Mouse (Mus musculus) midbrain, embryonic 13.5 days (tissue): ENCODE data around the gene Ncam2. TPM values are rescaled to one million over a fixed set of nuclear protein-coding genes. Genes with fewer than 3 reads are reported as not detected.
"Not testable (repeated sequence)": the region's sequence is repeated elsewhere in the genome, so short reads cannot be mapped to it uniquely, and the experiment has no call there.

ENCODE experiments used
- ATAC-seq: fragments of 200-750 bp; cut with Nextera tagmentation; 2 replicates; pipeline ENCODE4 v1.8.0; 2017; ENCODE audit warnings: mild to moderate bottlenecking, moderate TSS enrichment, moderate library complexity
- H3K27ac ChIP-seq: fragments of 300-500 bp; sonication (generic); 2 replicates; pipeline ENCODE4 v1.5.1; 2015; ENCODE audit warnings: inconsistent platforms, mild to moderate bottlenecking, moderate library complexity
- H3K27me3 ChIP-seq: fragments of 300-500 bp; sonication (generic); 2 replicates; pipeline ENCODE4 v1.6.1; 2015; ENCODE audit warnings: mild to moderate bottlenecking, inconsistent platforms
- H3K36me3 ChIP-seq: fragments of 300-500 bp; sonication (generic); 2 replicates; pipeline ENCODE4 v1.6.1; 2015; ENCODE audit warnings: mild to moderate bottlenecking, inconsistent platforms
- H3K4me1 ChIP-seq: fragments of 300-500 bp; sonication (generic); replicated peaks from 2 replicates; pipeline ENCODE4 v1.6.1; 2015; ENCODE audit warnings: inconsistent platforms
- H3K4me2 ChIP-seq: fragments of 300-500 bp; sonication (generic); replicated peaks from 2 replicates; pipeline ENCODE4 v1.6.1; 2015; ENCODE audit warnings: moderate library complexity, mild to moderate bottlenecking, inconsistent platforms
- H3K4me3 ChIP-seq: fragments of 300-500 bp; sonication (generic); replicated peaks from 2 replicates; pipeline ENCODE4 v1.5.1; 2015; ENCODE audit warnings: mild to moderate bottlenecking, inconsistent platforms
- H3K9ac ChIP-seq: fragments of 300-500 bp; sonication (generic); replicated peaks from 2 replicates; pipeline ENCODE4 v1.6.1; 2015; ENCODE audit warnings: mild to moderate bottlenecking, inconsistent platforms
- H3K9me3 ChIP-seq: fragments of 300-500 bp; sonication (generic); 2 replicates; pipeline ENCODE4 v1.6.1; 2016; ENCODE audit warnings: mild to moderate bottlenecking, inconsistent platforms
- WGBS: fragments of 180-500 bp; shearing (Covaris S2); methylation state at CpG from one replicate; pipeline ENCODE4 v1.1.7; 2015; 5-methylcytosine and 5-hydroxymethylcytosine counted together
- polyA plus RNA-seq: library from polyadenylated mRNA; unstranded; fragments of >200 nt; fragmentation: Nextera tagmentation; extraction: Ambion mirVana; gene quantifications from 2 replicates; pipeline ENCODE4 v1.2.1, GENCODE M21; 2015

Gene Ncam2
- polyA plus RNA-seq, 1 experiment from 2014 or later, result 13.3 TPM

- H3K4me1 ChIP-seq, result no peaks in the 10 kb centered on the region
- H3K4me2 ChIP-seq, result no peak overlapping the region
- H3K9me3 ChIP-seq, result no peaks in the 10 kb centered on the region
- no peak overlapping the region for H3K27ac ChIP-seq
- ATAC-seq, result no peak
- no peak overlapping the region for H3K4me3 ChIP-seq
- 63% methylated on average over 1 of the region's 1 CpGs for WGBS
- H3K36me3 ChIP-seq, result no peaks in the 10 kb centered on the region
- H3K9ac ChIP-seq, result no peak overlapping the region
- no peaks in the 10 kb centered on the region for H3K27me3 ChIP-seq
Observed at GRCm38 (mm10) chr16:81319037-81319436, 118.5 kb downstream of the Ncam2 start.

- Histone ChIP-seq H3K9ac (no peak overlapping the region), H3K9me3 (no peaks in the 10 kb centered on the region), H3K27me3 (no peaks in the 10 kb centered on the region), H3K4me3 (no peak overlapping the region), H3K4me2 (no peak overlapping the region), H3K4me1 (no peaks in the 10 kb centered on the region), H3K27ac (no peak overlapping the region), H3K36me3 (no peaks in the 10 kb centered on the region)
- 28% methylated on average over 2 of the region's 2 CpGs for WGBS
- peak; percentile 56; the same call in 1 of the 2 replicates for ATAC-seq
Observed at GRCm38 (mm10) chr16:81330539-81330938, 130.0 kb downstream of the Ncam2 start.

- Histone ChIP-seq H3K27me3 (no peaks in the 10 kb centered on the region), H3K9ac (no peak overlapping the region), H3K27ac (no peak overlapping the region), H3K4me3 (no peak overlapping the region), H3K4me1 (no peaks in the 10 kb centered on the region), H3K4me2 (no peak overlapping the region), H3K9me3 (no peaks in the 10 kb centered on the region), H3K36me3 (0 out of 2 replicates have a peak, but pooled peaks cover 2% of the 10 kb centered on the region)
- ATAC-seq, result no peak
- 62% methylated on average over 2 of the region's 2 CpGs for WGBS
Observed at GRCm38 (mm10) chr16:81365901-81366300, 165.4 kb downstream of the Ncam2 start.

- Histone ChIP-seq H3K9me3 (no peaks in the 10 kb centered on the region), H3K4me1 (no peaks in the 10 kb centered on the region), H3K27me3 (no peaks in the 10 kb centered on the region), H3K27ac (no peak overlapping the region), H3K9ac (no peak overlapping the region), H3K4me2 (no peak overlapping the region), H3K36me3 (no peaks in the 10 kb centered on the region), H3K4me3 (no peak overlapping the region)
- no peak for ATAC-seq
- 92% methylated on average over 8 of the region's 8 CpGs for WGBS
Observed at GRCm38 (mm10) chr16:81374234-81374633, 173.7 kb downstream of the Ncam2 start.

- no peak overlapping the region for H3K4me2 ChIP-seq
- ATAC-seq, result no peak
- no peaks in the 10 kb centered on the region for H3K4me1 ChIP-seq
- WGBS, result 78% methylated on average over 4 of the region's 4 CpGs
- H3K9me3 ChIP-seq, result no peaks in the 10 kb centered on the region
- no peak overlapping the region for H3K9ac ChIP-seq
- H3K4me3 ChIP-seq, result no peak overlapping the region
- H3K36me3 ChIP-seq, result no peaks in the 10 kb centered on the region
- no peaks in the 10 kb centered on the region for H3K27me3 ChIP-seq
- H3K27ac ChIP-seq, result no peak overlapping the region
Observed at GRCm38 (mm10) chr16:81380434-81380833, 179.9 kb downstream of the Ncam2 start.

- ATAC-seq, result no peak
- no peaks in the 10 kb centered on the region for H3K36me3 ChIP-seq
- 77% methylated on average over 2 of the region's 2 CpGs for WGBS
- no peak overlapping the region for H3K4me2 ChIP-seq
- H3K27me3 ChIP-seq, result no peaks in the 10 kb centered on the region
- no peaks in the 10 kb centered on the region for H3K9me3 ChIP-seq
- H3K4me3 ChIP-seq, result no peak overlapping the region
- no peaks in the 10 kb centered on the region for H3K4me1 ChIP-seq
- H3K9ac ChIP-seq, result no peak overlapping the region
- H3K27ac ChIP-seq, result no peak overlapping the region
Observed at GRCm38 (mm10) chr16:81388646-81389045, 188.1 kb downstream of the Ncam2 start.

- H3K4me2 ChIP-seq, result no peak overlapping the region
- no peak overlapping the region for H3K9ac ChIP-seq
- H3K4me3 ChIP-seq, result no peak overlapping the region
- H3K36me3 ChIP-seq, result peaks cover 5% of the 10 kb centered on the region; the same call in 1 of the 2 replicates
- ATAC-seq, result no peak
- no peaks in the 10 kb centered on the region for H3K9me3 ChIP-seq
- no peaks in the 10 kb centered on the region for H3K27me3 ChIP-seq
- H3K27ac ChIP-seq, result no peak overlapping the region
- no peaks in the 10 kb centered on the region for H3K4me1 ChIP-seq
- WGBS, result 92% methylated on average over 7 of the region's 7 CpGs
Observed at GRCm38 (mm10) chr16:81434559-81434958, 234.1 kb downstream of the Ncam2 start.

GRCm38 (mm10) chr16:81437091-81437867 lies 236.8 kb downstream of the Ncam2 start:
- Histone ChIP-seq H3K27me3 (no peaks in the 10 kb centered on the region), H3K27ac (no peak overlapping the region), H3K4me2 (no peak overlapping the region), H3K36me3 (peaks cover 5% of the 10 kb centered on the region; the same call in 1 of the 2 replicates), H3K9me3 (no peaks in the 10 kb centered on the region), H3K9ac (no peak overlapping the region), H3K4me1 (no peaks in the 10 kb centered on the region), H3K4me3 (no peak overlapping the region)
- 91% methylated on average over 5 of the region's 5 CpGs for WGBS
- no peak for ATAC-seq

GRCm38 (mm10) chr16:81437868-81438249 lies 237.4 kb downstream of the Ncam2 start:
- Histone ChIP-seq H3K4me2 (no peak overlapping the region), H3K4me3 (no peak overlapping the region), H3K4me1 (no peaks in the 10 kb centered on the region), H3K36me3 (peaks cover 5% of the 10 kb centered on the region; the same call in 1 of the 2 replicates), H3K27me3 (no peaks in the 10 kb centered on the region), H3K9me3 (no peaks in the 10 kb centered on the region), H3K9ac (no peak overlapping the region), H3K27ac (no peak overlapping the region)
- 92% methylated on average over 2 of the region's 2 CpGs for WGBS
- ATAC-seq, result no peak

- Histone ChIP-seq H3K9ac (no peak overlapping the region), H3K9me3 (no peaks in the 10 kb centered on the region), H3K27ac (no peak overlapping the region), H3K4me3 (no peak overlapping the region), H3K27me3 (no peaks in the 10 kb centered on the region), H3K4me2 (no peak overlapping the region), H3K4me1 (no peaks in the 10 kb centered on the region), H3K36me3 (peaks cover 6% of the 10 kb centered on the region; the same call in 1 of the 2 replicates)
- 97% methylated on average over 5 of the region's 5 CpGs for WGBS
- no peak for ATAC-seq
Observed at GRCm38 (mm10) chr16:81450851-81451250, 250.4 kb downstream of the Ncam2 start.

GRCm38 (mm10) chr16:81452988-81453387 lies 252.5 kb downstream of the Ncam2 start:
- no peaks in the 10 kb centered on the region for H3K27me3 ChIP-seq
- no peak overlapping the region for H3K27ac ChIP-seq
- no peak overlapping the region for H3K9ac ChIP-seq
- no peaks in the 10 kb centered on the region for H3K9me3 ChIP-seq
- peaks cover 6% of the 10 kb centered on the region; the same call in 1 of the 2 replicates for H3K36me3 ChIP-seq
- no peak overlapping the region for H3K4me3 ChIP-seq
- no peak for ATAC-seq
- 76% methylated on average over 2 of the region's 2 CpGs for WGBS
- H3K4me2 ChIP-seq, result no peak overlapping the region
- H3K4me1 ChIP-seq, result no peaks in the 10 kb centered on the region

- no peaks in the 10 kb centered on the region for H3K27me3 ChIP-seq
- no peak for ATAC-seq
- H3K4me2 ChIP-seq, result no peak overlapping the region
- H3K9ac ChIP-seq, result no peak overlapping the region
- peaks cover 6% of the 10 kb centered on the region; the same call in 1 of the 2 replicates for H3K36me3 ChIP-seq
- no peak overlapping the region for H3K4me3 ChIP-seq
- no peak overlapping the region for H3K27ac ChIP-seq
- 98% methylated on average over 2 of the region's 2 CpGs for WGBS
- no peaks in the 10 kb centered on the region for H3K9me3 ChIP-seq
- no peaks in the 10 kb centered on the region for H3K4me1 ChIP-seq
Observed at GRCm38 (mm10) chr16:81454472-81454871, 254.0 kb downstream of the Ncam2 start.

GRCm38 (mm10) chr16:81462731-81463130 lies 262.2 kb downstream of the Ncam2 start:
- not testable (repeated sequence) for H3K9me3 ChIP-seq, H3K4me2 ChIP-seq, H3K27me3 ChIP-seq, H3K4me1 ChIP-seq, H3K27ac ChIP-seq, H3K36me3 ChIP-seq, H3K4me3 ChIP-seq, ATAC-seq, H3K9ac ChIP-seq
- 86% methylated on average over 2 of the region's 2 CpGs for whole genome bisulfite sequencing
